Mouse (Mus musculus): ENCODE results near the gene Car15. TPM values are rescaled to one million over a fixed set of nuclear protein-coding genes. Genes with fewer than 3 reads are reported as not detected.

Car15 gene
- polyA plus RNA-seq, 1 experiment from 2014 or later = 1.8 TPM

DNA sequence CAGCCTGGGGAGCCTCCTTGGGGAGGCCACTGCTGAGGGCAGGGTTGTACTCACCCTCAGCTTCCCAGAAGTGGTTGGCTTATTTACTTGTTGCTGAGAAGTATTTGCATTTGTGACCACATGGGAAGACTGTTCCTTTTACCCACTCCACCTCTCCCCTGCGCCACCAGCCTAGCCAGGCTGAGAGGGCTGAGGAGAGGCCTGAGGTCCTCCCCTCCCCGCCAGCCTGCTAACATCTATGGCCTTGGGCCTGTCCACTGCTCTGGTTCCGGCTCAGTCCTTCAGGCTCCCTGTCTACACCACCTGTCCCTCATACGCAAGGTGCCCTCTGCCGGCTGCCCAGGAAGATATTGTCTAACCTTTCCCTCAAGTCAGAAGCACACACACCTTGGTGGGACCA lies 42.5 kb downstream of the Car15 start:
- Histone ChIP-seq H3K4me3 (no peak overlapping the region), H3K36me3 (peaks cover 29% of the 10 kb centered on the region), H3K27me3 (ENCODE audit: low read depth, poor library complexity, severe bottlenecking) (peaks cover 73% of the 10 kb centered on the region), H3K27ac (replicated peaks) (no peak overlapping the region), H3K9me3 (replicated peaks) (no peaks in the 10 kb centered on the region), H3K4me1 (peaks cover 29% of the 10 kb centered on the region)
- WGBS = 51% methylated on average over 5 of the region's 5 CpGs
- no peak for DNase-seq (ENCODE audit: low spot score)

DNA sequence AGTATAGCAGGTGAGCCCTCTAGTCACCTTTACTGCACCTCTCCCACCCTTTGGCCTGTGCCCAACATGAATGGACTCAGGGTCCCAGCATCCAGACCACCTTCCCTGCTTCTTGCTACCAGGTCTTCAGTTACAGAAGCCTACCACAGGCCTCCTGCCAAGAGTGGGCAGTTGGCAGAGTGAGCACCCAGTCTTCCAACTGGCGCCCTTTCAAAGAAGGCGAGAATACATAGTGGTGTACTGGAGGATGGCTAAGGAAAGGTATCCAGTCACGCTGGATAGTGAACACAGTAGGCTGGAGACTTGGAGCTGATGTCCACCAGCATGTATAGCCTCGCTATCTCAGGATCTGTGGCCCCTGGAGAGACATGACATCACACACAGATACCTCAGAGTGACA lies 44.1 kb downstream of the Car15 start:
- no peaks in the 10 kb centered on the region for H3K9me3 ChIP-seq (replicated peaks)
- H3K36me3 ChIP-seq = peaks cover 45% of the 10 kb centered on the region
- WGBS = 87% methylated on average over 4 of the region's 4 CpGs
- DNase-seq (ENCODE audit: low spot score) = no peak
- H3K27ac ChIP-seq (replicated peaks) = no peak overlapping the region
- peaks cover 26% of the 10 kb centered on the region for H3K4me1 ChIP-seq
- H3K27me3 ChIP-seq (ENCODE audit: low read depth, poor library complexity, severe bottlenecking) = peaks cover 57% of the 10 kb centered on the region
- no peak overlapping the region for H3K4me3 ChIP-seq

DNA sequence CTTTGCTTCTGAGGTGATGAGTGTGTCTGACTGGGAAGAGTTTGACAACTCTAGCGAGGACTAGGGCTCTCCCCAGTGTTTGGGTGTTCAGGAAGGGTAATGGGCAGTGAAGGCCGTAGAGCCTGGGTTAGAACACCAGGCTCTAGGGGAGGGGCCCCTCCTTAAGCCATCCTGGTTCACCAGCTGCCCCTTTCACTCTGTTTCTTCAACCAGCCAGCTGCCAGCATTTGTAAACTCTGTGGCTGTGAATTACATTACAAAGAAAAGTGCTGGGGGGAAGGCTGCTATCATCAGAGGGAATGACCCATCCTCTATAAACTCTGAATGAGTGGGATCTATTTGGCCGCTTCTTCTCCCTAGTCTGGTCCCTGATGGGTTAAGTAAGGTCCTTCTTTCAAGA lies 45.4 kb downstream of the Car15 start:
- no peak overlapping the region for H3K27ac ChIP-seq (replicated peaks)
- peaks cover 13% of the 10 kb centered on the region for H3K4me1 ChIP-seq
- no peak overlapping the region for H3K4me3 ChIP-seq
- H3K9me3 ChIP-seq (replicated peaks) = no peaks in the 10 kb centered on the region
- DNase-seq (ENCODE audit: low spot score) = no peak
- H3K27me3 ChIP-seq (ENCODE audit: low read depth, poor library complexity, severe bottlenecking) = peaks cover 44% of the 10 kb centered on the region
- peaks cover 58% of the 10 kb centered on the region for H3K36me3 ChIP-seq
- 73% methylated on average over 3 of the region's 3 CpGs for WGBS

DNA sequence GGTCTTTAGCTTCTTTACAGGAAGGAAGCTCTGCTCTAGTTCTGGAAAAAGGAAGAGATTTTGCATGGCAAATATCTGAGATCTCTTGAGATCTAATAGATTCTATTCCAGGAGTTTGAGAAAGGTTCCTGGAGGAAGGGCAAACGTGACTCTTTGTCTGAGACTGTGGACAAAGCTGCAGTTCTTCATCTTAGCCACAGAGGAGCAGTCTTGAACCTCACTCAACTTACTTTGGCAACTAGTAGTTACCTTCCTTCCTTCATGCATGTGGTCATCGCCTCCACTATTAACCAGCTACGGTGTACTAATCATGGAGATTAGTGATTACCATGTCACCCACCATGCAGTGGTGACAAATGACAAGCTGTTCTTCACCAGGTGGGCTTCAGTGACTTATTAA lies 52.8 kb downstream of the Car15 start:
- Histone ChIP-seq H3K36me3 (peaks cover 88% of the 10 kb centered on the region), H3K9me3 (replicated peaks) (no peaks in the 10 kb centered on the region), H3K4me1 (no peaks in the 10 kb centered on the region), H3K4me3 (no peak overlapping the region), H3K27ac (replicated peaks) (no peak overlapping the region), H3K27me3 (ENCODE audit: low read depth, poor library complexity, severe bottlenecking) (no peaks in the 10 kb centered on the region)
- no peak for DNase-seq (ENCODE audit: low spot score)
- 66% methylated on average over 3 of the region's 3 CpGs for WGBS

Other genes with a start within 250 kb of the Car15 start
- 47.3 and 52.2 TPM in 2 replicates for gene Smpd4, start 219.0 kb downstream of the Car15 start, polyA plus RNA-seq (2016; fragmentation: Nextera tagmentation; extraction: Ambion mirVana)
- 6.4 and 8.1 TPM in 2 replicates for gene Ccdc74a, start 191.9 kb downstream of the Car15 start, polyA plus RNA-seq (2016; fragmentation: Nextera tagmentation; extraction: Ambion mirVana)
- gene Med15, start 105.5 kb downstream of the Car15 start, polyA plus RNA-seq (2016; fragmentation: Nextera tagmentation; extraction: Ambion mirVana) = 45.2 and 47.8 TPM in 2 replicates
- 52.6 and 57.4 TPM in 2 replicates for gene Klhl22, start 78.7 kb downstream of the Car15 start, polyA plus RNA-seq (2016; fragmentation: Nextera tagmentation; extraction: Ambion mirVana)
- gene Scarf2, start 41.1 kb downstream of the Car15 start, polyA plus RNA-seq (2016; fragmentation: Nextera tagmentation; extraction: Ambion mirVana) = 4.1 TPM in 2 replicates
- gene B830017H08Rik, start 5.2 kb downstream of the Car15 start, polyA plus RNA-seq (2016; fragmentation: Nextera tagmentation; extraction: Ambion mirVana) = 0.21 TPM in 1 of 2 replicates, not detected in the other
- 0.35 and 0.60 TPM in 2 replicates for gene Gm20518, start 53.3 kb upstream of the Car15 start, polyA plus RNA-seq (2016; fragmentation: Nextera tagmentation; extraction: Ambion mirVana)
- gene Tssk1, start 55.9 kb upstream of the Car15 start, polyA plus RNA-seq (2016; fragmentation: Nextera tagmentation; extraction: Ambion mirVana) = 0.05 TPM in 1 of 2 replicates, not detected in the other
- gene Dgcr2, start 60.2 kb upstream of the Car15 start, polyA plus RNA-seq (2016; fragmentation: Nextera tagmentation; extraction: Ambion mirVana) = 102 and 111 TPM in 2 replicates
- 0.11 and 0.19 TPM in 2 replicates for gene Tssk2, start 60.3 kb upstream of the Car15 start, polyA plus RNA-seq (2016; fragmentation: Nextera tagmentation; extraction: Ambion mirVana)
- gene Ess2, start 73.0 kb upstream of the Car15 start, polyA plus RNA-seq (2016; fragmentation: Nextera tagmentation; extraction: Ambion mirVana) = 51.9 and 60.5 TPM in 2 replicates
- 0.75 and 1.4 TPM in 2 replicates for gene Gsc2, start 76.7 kb upstream of the Car15 start, polyA plus RNA-seq (2016; fragmentation: Nextera tagmentation; extraction: Ambion mirVana)
- gene Slc25a1, start 89.9 kb upstream of the Car15 start, polyA plus RNA-seq (2016; fragmentation: Nextera tagmentation; extraction: Ambion mirVana) = 118 and 122 TPM in 2 replicates
- gene Vpreb2, start 142.1 kb upstream of the Car15 start, polyA plus RNA-seq (2016; fragmentation: Nextera tagmentation; extraction: Ambion mirVana) = not detected in 2 replicates
- 158 and 162 TPM in 2 replicates for gene Dgcr6, start 214.5 kb upstream of the Car15 start, polyA plus RNA-seq (2016; fragmentation: Nextera tagmentation; extraction: Ambion mirVana)